Mouse (Mus musculus) thymus, adult 18-20 months (tissue): ENCODE data around the gene Gm45623.

Experiments used
- DNase-seq, 2 experiments: peaks; one replicate each; pipeline ENCODE4 v3.0.0; 2022; ENCODE audit warnings: mixed read lengths in 2 of 2

Gene Gm45623

DNA sequence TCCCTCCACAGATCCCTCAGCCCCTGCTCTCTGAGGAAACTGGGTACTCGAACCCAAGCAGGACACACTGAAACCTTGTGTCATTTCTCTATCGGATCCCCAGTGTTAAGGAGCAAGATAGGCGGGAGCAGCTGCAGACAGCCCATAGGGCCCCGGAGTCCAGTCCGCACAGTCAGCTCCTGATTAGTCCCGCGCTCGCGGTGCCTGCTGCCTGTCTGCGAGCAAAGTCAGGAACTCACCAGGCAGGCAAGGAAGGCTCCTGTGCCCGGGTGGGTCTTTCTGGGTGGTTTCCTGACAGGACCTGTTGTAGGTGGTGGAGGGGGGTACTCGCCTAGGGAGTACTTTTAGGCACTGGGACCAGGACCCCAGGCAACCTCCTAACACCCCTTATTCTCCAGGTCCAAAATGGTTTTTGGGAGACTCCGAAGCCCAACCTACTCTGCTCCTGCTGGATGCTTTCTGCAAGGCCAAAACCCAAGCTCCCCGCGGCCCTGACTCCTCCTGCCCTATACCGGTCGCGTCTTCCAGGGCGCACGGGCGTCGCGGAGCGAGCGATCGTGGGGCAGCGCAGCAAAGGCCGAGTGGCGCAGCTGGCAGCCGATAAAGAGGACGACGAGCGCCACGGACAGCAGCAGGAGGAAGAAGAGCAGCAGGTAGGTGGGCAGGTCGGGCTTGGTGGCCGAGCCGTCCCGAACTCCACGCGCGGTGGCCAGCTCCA lies 994 bp downstream of the Gm45623 start:
- no peak for DNase-seq

DNA sequence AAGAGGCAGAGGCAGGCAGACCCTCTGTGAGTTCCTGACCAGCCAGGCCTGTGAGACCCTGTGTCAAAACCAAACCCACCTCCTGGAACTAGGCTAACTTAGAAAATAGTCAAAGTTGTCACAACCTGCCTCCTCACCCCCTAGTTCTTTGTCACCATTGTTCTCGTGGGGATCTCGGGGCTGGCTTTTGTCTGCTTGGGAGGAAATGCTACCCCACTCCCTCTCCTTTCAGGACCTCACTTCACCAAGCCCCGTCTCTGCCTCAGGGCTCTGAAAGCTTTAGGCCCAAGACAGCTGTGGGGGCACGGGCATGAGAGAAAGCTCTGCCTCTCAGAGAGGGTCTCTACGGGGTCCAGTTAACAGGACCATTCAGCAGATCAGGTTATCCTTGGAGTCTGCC lies 1.9 kb downstream of the Gm45623 start:
- no peak for DNase-seq

DNA sequence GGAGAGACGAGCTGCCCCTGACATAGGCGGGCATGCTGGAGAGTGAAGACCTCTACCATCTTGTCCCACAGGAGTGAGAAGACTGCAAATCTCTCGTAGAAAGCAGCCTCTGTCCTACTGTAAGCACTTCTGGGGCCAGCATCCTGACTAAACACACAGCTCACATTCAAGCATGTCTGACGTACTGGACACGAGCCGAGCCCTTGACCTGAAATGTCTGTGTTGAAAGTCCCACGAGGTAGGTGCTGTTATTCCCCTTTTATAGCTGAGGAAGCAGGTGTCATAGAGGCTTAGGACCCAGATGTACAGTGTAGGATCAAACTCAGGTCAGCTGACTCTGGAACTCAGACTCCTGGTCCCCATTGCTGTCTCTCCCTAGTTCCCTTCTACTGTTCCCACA lies 4.2 kb downstream of the Gm45623 start:
- DNase-seq: no peak

DNA sequence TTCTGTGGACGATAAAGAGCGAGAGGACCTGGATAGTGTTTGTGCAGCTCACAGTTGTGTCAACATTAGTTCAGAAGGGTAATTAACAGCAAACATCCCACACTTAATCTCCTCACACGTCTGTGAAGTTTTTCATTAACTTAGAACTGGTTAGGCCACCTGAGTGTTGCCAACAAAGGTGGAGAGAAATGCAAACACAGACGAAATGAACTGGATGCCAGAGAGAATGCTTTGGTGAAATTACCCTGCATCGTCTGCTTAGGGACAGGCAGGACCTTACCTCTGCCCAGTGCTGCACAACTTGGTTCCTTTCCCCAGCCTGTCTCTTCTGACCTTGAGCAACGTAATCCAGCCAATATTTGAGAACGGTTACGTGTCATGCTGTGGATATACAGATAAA lies 6.1 kb downstream of the Gm45623 start:
- DNase-seq: no peak

DNA sequence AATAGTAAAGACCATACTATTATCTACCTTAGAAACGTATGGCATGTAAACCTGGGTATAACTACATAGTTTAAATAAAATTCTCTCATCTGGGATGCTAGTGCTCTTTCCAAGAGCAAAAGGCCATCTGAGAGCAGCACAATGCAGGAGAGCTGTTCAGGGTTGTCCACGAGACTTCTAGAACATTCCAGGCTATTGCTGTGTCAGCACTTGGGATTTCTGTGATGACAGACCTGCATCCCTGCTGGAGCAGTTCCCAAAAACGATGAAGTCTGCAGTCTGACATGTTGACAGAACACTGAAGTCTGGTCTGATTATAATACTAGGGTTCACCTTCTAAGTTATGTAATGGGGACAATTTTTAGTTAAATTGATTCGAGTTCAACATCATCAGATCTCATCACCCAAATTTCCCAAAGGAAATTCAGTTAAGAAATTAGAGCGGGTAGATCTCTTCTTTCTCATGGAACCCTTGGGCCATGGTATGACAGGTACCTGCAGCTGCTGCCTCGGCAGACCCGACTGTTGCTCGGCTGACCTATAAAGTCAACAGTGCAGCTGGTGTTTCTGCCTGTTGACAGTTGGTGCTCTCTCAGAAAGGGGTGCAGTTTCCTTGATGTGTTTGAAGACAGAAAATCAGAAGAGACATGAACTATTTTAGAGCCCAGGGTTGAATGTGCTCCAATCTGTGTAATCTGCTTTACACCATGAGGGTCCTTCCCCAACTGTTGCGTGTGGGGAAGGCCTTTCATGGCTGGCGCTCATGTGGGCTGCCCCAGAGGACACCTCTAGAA lies 6.7 kb downstream of the Gm45623 start:
- DNase-seq: peak in 1 of 2 experiments; percentile 41

DNA sequence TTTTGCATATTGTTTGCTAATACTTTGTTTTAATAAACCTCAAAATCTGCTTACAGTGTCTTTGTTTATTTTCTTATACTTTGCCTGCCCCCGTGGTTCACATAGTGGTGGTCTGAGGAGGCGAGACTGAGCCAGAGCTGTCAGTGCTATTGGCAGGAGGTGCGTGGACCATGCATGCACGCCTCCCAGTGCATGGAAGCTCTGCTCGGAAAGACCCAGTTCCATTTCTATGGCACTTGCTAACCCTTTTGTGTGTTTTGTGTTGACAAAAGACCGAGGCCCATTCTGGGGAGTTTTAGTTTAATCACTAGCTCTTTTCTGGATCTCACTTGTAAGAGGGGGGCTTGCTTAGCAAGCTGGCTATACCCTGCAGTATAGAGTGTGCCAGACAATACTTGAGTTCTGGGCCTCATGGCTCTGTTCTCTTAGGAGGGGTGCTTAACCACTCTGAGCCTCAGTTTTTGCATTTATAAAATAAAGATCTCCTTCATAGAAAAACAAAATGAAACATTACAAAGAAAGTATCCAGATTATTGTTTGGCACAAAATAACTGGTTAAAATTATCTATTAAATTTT lies 11.2 kb downstream of the Gm45623 start:
- DNase-seq: no peak

DNA sequence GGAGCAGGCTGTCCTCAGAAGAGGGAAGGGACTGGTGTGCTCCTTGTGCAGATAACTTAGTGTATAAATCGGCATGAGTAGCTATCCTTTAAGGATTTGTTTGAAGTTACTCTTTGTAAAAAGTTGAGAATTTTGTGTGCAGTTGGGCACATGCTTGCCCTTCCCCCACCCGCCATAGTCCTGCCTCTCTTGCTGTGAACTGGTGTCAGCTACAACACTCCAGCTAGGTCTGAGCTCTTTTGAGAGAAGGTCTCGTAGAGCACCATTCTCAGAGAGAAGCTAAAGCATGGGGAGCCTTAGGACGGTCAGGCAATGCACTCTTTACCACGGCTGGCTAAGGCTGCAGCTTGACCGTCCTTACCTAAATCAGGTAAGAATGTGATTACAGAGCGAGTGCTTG lies 11.9 kb downstream of the Gm45623 start:
- no peak for DNase-seq

DNA sequence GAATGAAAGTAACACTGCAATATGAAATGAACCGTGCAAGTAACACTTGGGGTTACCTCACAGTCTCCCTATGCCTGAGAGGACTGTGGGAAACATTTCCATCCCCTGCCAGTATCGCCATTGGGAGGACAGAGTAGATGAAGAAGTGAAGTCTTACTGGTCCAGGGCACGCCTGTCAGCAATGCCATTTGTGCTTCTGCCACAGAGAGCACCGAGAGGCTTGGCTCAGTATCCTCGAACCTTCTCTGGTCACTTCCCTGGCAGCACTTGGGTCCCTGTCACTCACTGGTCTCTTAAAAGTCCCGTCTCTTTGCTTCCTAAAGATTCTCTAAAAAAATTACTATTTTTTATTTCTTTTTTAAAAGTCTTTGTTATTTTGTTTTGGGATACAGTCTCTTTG lies 13.1 kb downstream of the Gm45623 start:
- DNase-seq: no peak

DNA sequence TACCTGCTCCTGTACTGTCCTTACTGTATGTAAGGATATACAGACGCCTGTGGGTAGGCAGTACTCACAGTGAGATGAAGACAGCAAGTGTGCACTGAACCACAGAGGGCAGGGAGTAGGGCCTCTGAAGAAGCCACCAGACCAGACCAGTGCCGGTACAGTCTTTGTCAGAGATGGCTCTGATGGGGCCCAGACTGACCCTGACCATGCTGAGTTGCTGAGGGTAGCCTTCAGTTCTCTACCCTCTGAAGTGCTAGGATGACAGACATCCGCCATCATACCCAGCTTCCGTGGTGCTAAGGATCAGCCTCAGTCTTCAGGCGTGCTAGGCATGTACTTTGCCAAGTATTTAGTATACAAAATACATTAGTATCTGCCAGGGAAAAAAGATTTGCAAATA lies 14.1 kb downstream of the Gm45623 start:
- DNase-seq: no peak

DNA sequence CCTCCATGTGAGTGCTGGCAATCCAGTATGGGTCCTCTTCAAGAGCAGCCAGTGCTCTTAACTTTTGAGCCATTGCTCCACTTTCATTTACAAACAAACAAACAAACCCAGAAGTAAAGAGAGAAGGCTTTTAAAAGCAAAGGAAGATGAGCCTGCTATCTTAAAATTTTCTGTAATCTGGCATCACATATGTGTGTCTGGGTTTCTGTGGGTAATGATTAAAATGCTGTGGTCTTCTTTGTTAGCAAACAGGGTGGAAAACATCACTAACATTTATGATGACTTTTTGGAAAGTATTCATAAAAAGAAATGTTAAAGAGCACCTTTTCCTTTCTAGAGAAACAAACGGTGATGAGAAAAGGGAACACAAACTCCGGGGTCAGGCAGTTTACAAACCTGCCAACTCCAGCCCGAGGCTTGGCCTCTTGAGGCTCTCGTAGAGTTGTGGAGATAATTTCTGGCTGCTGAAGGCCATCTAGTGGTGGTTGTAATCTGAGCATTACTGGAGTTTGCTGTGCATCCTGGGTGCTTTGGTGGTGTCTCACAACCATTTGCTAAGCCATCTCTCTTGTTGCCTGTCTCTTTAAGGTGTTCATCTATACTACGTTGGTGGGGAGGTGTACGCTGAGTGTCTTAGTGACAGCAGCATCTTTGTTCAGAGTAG lies 18.3 kb downstream of the Gm45623 start:
- DNase-seq: no peak

DNA sequence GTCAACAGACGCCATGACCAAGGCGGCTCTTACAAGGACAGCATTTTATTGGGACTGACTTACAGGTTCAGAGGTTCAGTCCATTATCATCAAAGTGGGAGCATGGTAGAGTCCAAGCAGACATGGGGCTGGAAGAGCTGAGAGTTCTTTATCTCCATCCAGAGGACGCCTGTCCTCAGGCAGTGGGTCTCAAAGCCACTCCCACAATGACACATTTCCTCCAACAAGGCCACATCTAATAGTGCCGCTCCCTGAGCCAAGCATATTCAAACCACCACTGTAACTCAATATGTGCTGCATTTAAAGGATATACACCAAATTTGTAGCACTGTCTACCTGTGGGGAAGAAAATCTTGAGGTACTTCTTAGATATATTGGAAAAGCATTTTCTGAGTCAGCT lies 19.0 kb downstream of the Gm45623 start:
- no peak for DNase-seq

DNA sequence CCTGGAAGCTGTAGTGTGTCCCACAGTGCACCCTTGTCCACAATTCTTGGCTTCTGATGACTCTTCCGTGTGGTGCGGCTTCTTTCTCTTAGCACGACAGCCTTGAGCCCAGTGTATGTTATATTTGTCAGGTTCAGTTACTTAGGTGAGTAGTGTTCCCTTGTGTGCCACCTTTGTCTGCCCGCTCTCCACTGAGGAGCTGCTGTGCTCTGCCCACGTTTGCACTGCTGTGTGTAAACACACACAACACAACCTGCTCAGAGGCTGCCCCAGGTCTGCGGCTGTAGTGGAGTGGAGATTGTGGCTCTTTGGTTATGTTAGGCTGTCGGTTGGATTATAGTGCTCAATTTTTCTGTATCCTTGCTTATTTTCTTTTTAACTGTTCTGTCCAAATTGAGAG lies 24.6 kb downstream of the Gm45623 start:
- no peak for DNase-seq

DNA sequence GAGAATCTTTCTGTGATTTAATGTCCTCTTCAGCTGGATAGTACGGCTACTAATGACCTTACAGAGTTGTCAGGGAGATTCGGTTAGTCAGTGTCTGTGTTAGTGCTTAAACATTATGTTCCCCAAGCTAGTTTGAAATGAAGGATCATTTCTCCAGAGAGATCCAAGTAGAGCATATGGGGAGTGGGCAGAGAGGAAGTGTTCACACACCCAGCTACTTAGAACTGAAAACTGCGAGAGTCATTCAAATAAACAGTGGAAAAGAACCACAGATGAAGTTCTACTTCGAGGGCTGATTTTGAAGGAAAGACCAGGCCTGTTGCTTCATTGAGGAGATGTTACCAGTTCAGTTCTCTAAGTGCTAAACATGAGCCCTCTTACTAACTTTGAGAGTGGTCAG lies 27.1 kb downstream of the Gm45623 start:
- no peak for DNase-seq

DNA sequence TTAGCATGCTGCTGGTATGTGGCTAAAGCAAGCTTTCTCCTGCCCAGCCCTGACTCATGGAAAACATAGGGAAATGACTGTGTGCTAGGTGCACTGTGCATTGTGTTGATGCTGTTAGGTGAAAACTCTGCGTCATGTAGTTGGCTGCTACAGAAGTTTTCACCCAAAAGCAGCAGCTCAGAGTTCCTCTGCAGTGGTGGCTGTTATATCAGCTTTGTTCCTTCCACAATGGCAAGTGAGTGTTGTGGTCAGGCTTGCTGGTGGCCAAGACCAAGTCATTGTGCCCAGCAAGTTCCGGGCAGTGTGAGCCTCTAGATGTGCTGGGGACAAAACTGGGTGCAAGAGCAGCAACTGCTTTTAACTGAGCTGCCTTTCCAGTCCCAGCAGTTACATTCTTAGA lies 41.4 kb downstream of the Gm45623 start:
- no peak for DNase-seq

DNA sequence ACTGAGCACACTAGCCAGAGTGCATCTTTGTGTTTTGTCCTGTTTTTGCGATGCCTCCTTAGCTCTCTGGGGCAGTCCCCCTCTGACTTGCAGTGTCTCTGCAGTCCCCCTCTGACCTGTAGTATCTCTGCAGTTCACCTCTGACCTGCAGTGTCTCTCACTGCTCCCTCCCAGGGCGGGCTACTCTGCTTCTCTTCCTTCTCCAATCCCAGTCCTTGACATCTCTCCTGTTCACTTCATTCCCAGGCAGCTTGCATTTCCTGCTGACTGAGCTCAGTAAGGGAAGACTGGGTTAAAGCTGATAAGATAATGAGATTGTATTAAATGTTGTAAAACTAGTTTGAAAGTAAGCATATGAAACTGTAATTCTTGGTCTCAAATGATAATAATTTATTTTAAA lies 43.0 kb downstream of the Gm45623 start:
- no peak for DNase-seq

DNA sequence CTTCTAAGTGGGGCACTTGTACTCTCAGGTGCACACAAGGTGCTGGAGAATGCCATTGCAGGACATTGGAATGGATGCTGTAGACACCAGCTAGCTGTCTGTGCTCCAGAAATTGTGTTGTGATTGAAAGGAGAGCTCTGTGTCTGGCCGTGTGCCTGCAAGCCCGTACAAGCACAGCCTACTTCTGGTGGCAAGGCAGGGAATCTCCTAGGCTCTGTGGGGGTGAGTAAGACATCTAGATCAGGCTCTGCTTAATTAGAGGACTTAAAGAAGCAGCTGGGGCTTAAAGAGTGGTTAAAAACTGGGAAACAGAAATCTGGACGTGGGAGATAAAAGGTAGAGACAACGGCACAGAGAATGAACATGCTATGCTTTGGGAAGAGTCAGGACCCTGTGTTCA lies 46.0 kb downstream of the Gm45623 start:
- DNase-seq: no peak

DNA sequence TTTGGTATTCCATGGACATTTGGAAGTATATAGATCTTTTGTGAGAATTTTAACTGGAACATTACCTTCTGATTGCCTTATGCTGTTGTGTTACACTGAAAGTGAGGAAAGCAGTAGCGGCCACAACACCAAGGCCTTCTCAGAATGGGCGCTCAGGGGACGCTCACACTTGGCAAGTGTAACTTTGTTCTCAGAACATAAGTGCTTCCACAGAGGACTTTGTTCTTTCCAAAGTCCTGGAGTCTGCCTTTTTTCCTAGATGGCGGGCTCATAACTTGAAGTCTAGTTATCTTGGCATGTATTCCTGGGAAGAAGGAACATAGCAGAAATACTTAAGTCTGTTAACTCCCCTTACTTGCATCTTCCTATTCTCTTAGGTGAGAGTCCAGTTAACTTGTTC lies 46.5 kb downstream of the Gm45623 start:
- no peak for DNase-seq

DNA sequence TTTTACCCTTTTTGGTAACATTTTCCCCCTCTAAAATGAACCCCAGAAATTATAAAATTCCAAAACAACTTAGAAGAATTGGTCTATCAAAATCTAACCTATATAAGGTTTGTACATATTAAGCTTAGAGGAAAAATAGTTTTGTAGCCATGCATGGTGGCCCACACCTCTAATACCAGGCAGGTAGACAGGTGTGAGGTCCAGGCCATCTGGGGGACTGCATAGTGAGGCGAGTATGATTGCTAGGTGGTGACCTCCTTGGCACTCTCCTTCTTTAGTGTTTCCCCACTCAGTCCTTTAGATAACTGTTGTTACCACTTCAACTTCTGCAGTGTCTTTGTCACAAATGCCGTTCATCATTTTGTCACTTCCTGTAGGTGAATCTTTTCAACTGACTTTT lies 49.0 kb downstream of the Gm45623 start:
- no peak for DNase-seq

DNA sequence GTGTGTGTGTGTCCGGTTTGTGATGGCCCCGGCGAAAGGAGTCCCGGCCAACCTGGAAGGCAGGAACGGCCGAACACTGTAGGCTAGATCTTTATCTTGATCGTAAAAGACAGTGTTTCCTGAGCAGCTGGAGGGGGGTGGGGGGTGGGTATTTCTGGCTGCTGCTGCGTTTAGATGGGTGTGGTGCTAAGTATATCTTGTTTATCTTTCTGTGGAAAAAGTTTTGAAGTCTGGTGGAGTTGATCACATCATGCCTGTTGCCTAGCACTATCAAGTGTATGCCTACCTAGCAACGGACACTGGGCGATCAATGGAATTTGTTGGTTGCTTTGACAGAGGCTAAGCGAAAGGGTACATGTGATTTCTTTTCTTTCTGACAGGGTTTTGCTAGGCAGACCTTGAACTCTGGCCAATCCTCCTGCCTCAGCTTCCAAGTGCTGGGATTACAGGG lies 49.7 kb downstream of the Gm45623 start:
- no peak for DNase-seq

DNA sequence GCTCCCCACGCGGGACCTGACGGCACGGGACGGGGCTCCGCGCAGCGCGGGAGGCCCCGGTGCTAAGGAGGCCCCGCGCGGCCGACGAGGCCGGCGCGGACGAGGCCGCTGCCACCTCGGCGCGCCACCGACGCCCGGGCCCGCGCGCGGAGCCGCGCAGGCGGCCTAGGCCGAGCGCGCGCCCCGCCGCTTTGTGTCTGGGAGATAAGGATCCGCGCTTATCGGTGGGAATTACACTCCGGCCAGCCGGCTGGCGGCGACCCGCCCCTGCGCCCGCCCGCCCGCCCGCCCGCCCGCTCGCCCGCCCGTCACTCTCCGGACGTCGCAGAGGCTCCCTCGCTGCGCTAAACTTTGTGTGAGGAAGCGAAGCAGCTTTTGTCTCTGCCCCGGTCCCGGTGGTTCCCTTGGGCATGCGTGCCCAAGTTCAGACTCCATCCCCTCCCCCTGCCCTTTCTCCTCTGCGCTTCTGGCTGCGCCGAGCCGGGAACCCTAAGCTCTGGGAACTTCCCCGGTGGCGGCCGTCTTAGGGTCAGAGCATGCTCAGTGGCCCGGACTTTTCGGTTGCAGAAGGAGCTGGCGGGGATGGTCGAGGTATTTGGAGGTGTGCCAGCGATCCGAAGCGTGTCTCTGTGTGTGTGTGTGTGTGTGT lies 50.3 kb downstream of the Gm45623 start:
- DNase-seq: peak; percentile 51 to 63

DNA sequence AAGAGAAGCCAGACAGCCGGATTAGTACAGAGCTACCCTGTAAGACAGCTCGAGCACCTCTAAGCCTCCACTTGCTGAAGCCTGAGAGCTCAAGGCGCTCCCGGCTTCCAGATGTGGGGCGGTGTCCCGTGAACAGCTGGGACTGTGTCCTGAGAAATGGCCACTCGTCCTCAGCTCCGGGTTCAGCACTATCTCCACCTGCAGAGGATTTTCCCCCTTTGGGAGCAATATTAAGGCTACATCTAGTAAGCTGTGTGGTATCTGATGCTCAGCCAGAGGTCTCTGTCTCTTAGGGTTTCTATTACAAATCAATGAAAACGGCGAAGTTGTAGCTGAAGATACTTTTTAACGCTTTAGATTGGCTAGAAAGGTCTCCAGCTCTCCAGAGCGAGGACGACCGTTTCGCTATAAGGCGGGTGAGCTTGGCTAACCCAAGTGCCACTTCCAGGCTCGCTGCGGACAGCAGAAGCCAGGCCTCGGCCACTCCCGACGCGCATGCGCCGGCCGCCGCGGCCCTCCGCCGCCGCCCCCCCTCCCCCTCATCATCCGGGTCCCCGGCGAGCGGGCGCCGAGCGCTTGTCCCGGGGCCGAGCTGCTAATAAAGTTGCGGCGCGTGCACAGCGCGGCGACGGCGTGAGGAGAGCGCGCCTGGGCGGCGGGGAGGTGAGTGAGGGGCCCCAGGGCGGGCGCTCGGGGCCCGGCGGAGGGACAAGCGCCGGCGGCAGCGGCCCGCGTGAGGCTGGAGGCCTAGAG lies 51.0 kb downstream of the Gm45623 start, which contains the start of gene Smad5:
TSS of gene Smad5 (plus strand) at position 542 of the 753 bp plus-strand sequence.
- DNase-seq: peak; percentile 57
